In genomic region chr19:53390495-53391007, GRCm38 (mm10) we compare ENCODE assay signal across 8 mouse cellular contexts. TPM values are rescaled to one million over a fixed set of nuclear protein-coding genes. Genes with fewer than 3 reads are reported as not detected.
DNase-seq lines count a peak whose midpoint lies in the region; ATAC-seq and TF ChIP-seq lines count a peak whose summit lies in the region.

Gene Smndc1, minus strand, starts transcription at chr19:53390578.

- H3K4me3 ChIP-seq in E14TG2a.4 (replicated peaks; ENCODE audit: low read length) = peak within 1 kb of the TSS; percentile 99
- peak within 1 kb of the TSS; percentile 98 for H3K4me3 ChIP-seq in forebrain, embryonic 12.5 days (replicated peaks)
- H3K4me3 ChIP-seq in heart, postnatal 0 days (ENCODE audit: low read depth, low read length) = peak within 1 kb of the TSS; percentile 100
- peak within 1 kb of the TSS; percentile 100 for H3K4me3 ChIP-seq in liver, embryonic 16.5 days (ENCODE audit: low read depth, low read length)
- peak within 1 kb of the TSS; percentile 96 for H3K4me3 ChIP-seq in neural tube, embryonic 13.5 days
- peak within 1 kb of the TSS; percentile 96 for H3K4me3 ChIP-seq in testis, adult 2 months (ENCODE audit: control insufficient read depth, low read depth, low read length)

- ATAC-seq in forebrain, embryonic 12.5 days (ENCODE audit: low FRiP score) = peak; percentile 98
- ATAC-seq in heart, postnatal 0 days (ENCODE audit: insufficient read depth, low read depth) = peak; percentile 97
- peak; percentile 97 for ATAC-seq in liver, embryonic 16.5 days (ENCODE audit: low read depth)
- peak; percentile 97 for ATAC-seq in neural tube, embryonic 13.5 days (ENCODE audit: low read depth)

- H3K4me2 ChIP-seq in forebrain, embryonic 12.5 days = peak within 1 kb of the TSS; percentile 75
- peak within 1 kb of the TSS; percentile 90 for H3K4me2 ChIP-seq in heart, postnatal 0 days (ENCODE audit: low read depth, low read length)
- peak within 1 kb of the TSS; percentile 90 for H3K4me2 ChIP-seq in liver, embryonic 16.5 days (ENCODE audit: low read depth, low read length)
- H3K4me2 ChIP-seq in neural tube, embryonic 13.5 days = peak within 1 kb of the TSS; percentile 86

- TF ChIP-seq CTCF in E14TG2a.4 (conservative IDR thresholded peaks at IDR 0.05; ENCODE audit: low read length) = no peak
- no peak for TF ChIP-seq CTCF in heart, postnatal 0 days (IDR thresholded peaks at IDR 0.05; ENCODE audit: low read depth)
- TF ChIP-seq CTCF in testis, adult 2 months (IDR thresholded peaks at IDR 0.05; ENCODE audit: control insufficient read depth, insufficient read depth, insufficient replicate concordance, low read depth, low read length) = 0 out of 2 replicates have a peak, but pooled peaks have one; percentile 18

- peak; percentile 100 for DNase-seq in c-Kit-positive CD71-positive TER-119-positive erythroid progenitor cells, embryonic 14.5 days (ENCODE audit: low spot score)
- DNase-seq in heart, postnatal 0 days (ENCODE audit: low spot score) = peak; percentile 100
- peak; percentile 99 to 100 for DNase-seq in kidney, postnatal 4 days

- no peaks in the 10 kb centered on the region for H3K9me3 ChIP-seq in E14TG2a.4 (ENCODE audit: low read length)
- no peaks in the 10 kb centered on the region for H3K9me3 ChIP-seq in forebrain, embryonic 12.5 days
- no peaks in the 10 kb centered on the region for H3K9me3 ChIP-seq in heart, postnatal 0 days (replicated peaks; ENCODE audit: control insufficient read depth, low read length)
- no peaks in the 10 kb centered on the region for H3K9me3 ChIP-seq in liver, embryonic 16.5 days (replicated peaks; ENCODE audit: control insufficient read depth, low read length)
- H3K9me3 ChIP-seq in neural tube, embryonic 13.5 days = no peaks in the 10 kb centered on the region

- under 1% methylated on average over 48 of the region's 48 CpGs for WGBS in forebrain, embryonic 12.5 days
- WGBS in heart, postnatal 0 days = under 1% methylated on average over 48 of the region's 48 CpGs
- under 1% methylated on average over 48 of the region's 48 CpGs for WGBS in liver, embryonic 16.5 days (ENCODE audit: insufficient replicate concordance)
- WGBS in neural tube, embryonic 13.5 days = under 1% methylated on average over 47 of the region's 48 CpGs

- H3K27me3 ChIP-seq in E14TG2a.4 (ENCODE audit: insufficient read depth, low read length) = no peaks in the 10 kb centered on the region
- no peaks in the 10 kb centered on the region for H3K27me3 ChIP-seq in forebrain, embryonic 12.5 days
- no peaks in the 10 kb centered on the region for H3K27me3 ChIP-seq in heart, postnatal 0 days (ENCODE audit: control insufficient read depth, insufficient read depth, low read length)
- H3K27me3 ChIP-seq in liver, embryonic 16.5 days (ENCODE audit: control insufficient read depth, insufficient read depth, low read depth, low read length) = no peaks in the 10 kb centered on the region
- H3K27me3 ChIP-seq in neural tube, embryonic 13.5 days = no peaks in the 10 kb centered on the region
- H3K27me3 ChIP-seq in testis, adult 2 months (ENCODE audit: control insufficient read depth, insufficient read depth, low read length) = no peaks in the 10 kb centered on the region

- peak; percentile 98 for TF ChIP-seq POLR2A in testis, adult 2 months (IDR thresholded peaks at IDR 0.05; ENCODE audit: control insufficient read depth, low read depth, low read length)

- H3K27ac ChIP-seq in forebrain, embryonic 12.5 days = peak within 1 kb of the TSS; percentile 98
- H3K27ac ChIP-seq in heart, postnatal 0 days (ENCODE audit: low read depth) = peak within 1 kb of the TSS; percentile 100
- H3K27ac ChIP-seq in liver, embryonic 16.5 days (ENCODE audit: low read length) = peak within 1 kb of the TSS; percentile 98
- H3K27ac ChIP-seq in neural tube, embryonic 13.5 days (replicated peaks) = peak within 1 kb of the TSS; percentile 96
- peak within 1 kb of the TSS; percentile 95 for H3K27ac ChIP-seq in testis, adult 2 months (ENCODE audit: control insufficient read depth, insufficient read depth, low read depth, low read length)

- H3K36me3 ChIP-seq in E14TG2a.4 (ENCODE audit: insufficient read depth, low read length) = peaks cover 40% of the 10 kb centered on the region
- peaks cover 33% of the 10 kb centered on the region for H3K36me3 ChIP-seq in forebrain, embryonic 12.5 days (replicated peaks)
- peaks cover 34% of the 10 kb centered on the region for H3K36me3 ChIP-seq in heart, postnatal 0 days (replicated peaks; ENCODE audit: control insufficient read depth, insufficient read depth, low read length)
- peaks cover 21% of the 10 kb centered on the region for H3K36me3 ChIP-seq in liver, embryonic 16.5 days (ENCODE audit: control insufficient read depth, insufficient read depth)
- H3K36me3 ChIP-seq in neural tube, embryonic 13.5 days = peaks cover 29% of the 10 kb centered on the region
- peaks cover 2% of the 10 kb centered on the region; the same call in 1 of the 2 replicates for H3K36me3 ChIP-seq in testis, adult 2 months (ENCODE audit: control insufficient read depth, insufficient read depth, low read length)

- H3K9ac ChIP-seq in forebrain, embryonic 12.5 days = peak within 1 kb of the TSS; percentile 98
- H3K9ac ChIP-seq in heart, postnatal 0 days (replicated peaks; ENCODE audit: low read depth, low read length) = peak within 1 kb of the TSS; percentile 99
- H3K9ac ChIP-seq in liver, embryonic 16.5 days (ENCODE audit: low read depth, low read length) = peak within 1 kb of the TSS; percentile 99
- peak within 1 kb of the TSS; percentile 94 for H3K9ac ChIP-seq in neural tube, embryonic 13.5 days

- peaks cover 77% of the 10 kb centered on the region for H3K4me1 ChIP-seq in E14TG2a.4 (replicated peaks; ENCODE audit: low read depth, low read length)
- H3K4me1 ChIP-seq in forebrain, embryonic 12.5 days = peaks cover 15% of the 10 kb centered on the region
- H3K4me1 ChIP-seq in heart, postnatal 0 days (ENCODE audit: control insufficient read depth, insufficient read depth) = peaks cover 10% of the 10 kb centered on the region; the same call in 1 of the 2 replicates
- peaks cover 24% of the 10 kb centered on the region for H3K4me1 ChIP-seq in liver, embryonic 16.5 days (ENCODE audit: control insufficient read depth, low read depth, low read length)
- peaks cover 35% of the 10 kb centered on the region for H3K4me1 ChIP-seq in neural tube, embryonic 13.5 days (replicated peaks)
- H3K4me1 ChIP-seq in testis, adult 2 months (ENCODE audit: control insufficient read depth, insufficient read depth, low read length) = peaks cover 3% of the 10 kb centered on the region

- TF ChIP-seq EP300 in heart, postnatal 0 days (IDR thresholded peaks at IDR 0.05; ENCODE audit: low read depth) = peak; percentile 81

RNA-seq across cellular contexts. Expression of gene Smndc1, which starts in this region (rescaled TPM):
- 45.4 and 49.6 TPM in 2 replicates for polyA plus RNA-seq in forebrain, embryonic 12.5 days (2016; fragmentation: Nextera tagmentation; extraction: Ambion mirVana)
- total RNA-seq in heart, postnatal 0 days (2014; rRNA removed; ENCODE audit: low replicate concordance) = 6.8 and 9.0 TPM in 2 replicates
- 25.0 and 32.0 TPM in 2 replicates for polyA plus RNA-seq in heart, postnatal 0 days (2015; fragmentation: Nextera tagmentation; extraction: Ambion mirVana)
- polyA plus RNA-seq in liver, embryonic 16.5 days (2015; fragmentation: Nextera tagmentation; extraction: Ambion mirVana) = 14.5 and 14.9 TPM in 2 replicates
- 37.5 and 55.4 TPM in 2 replicates for polyA plus RNA-seq in neural tube, embryonic 13.5 days (2015; fragmentation: Nextera tagmentation; extraction: Ambion mirVana)
- polyA plus RNA-seq in testis, adult 2 months (2012; rRNA removed) = 9.1 and 12.2 TPM in 2 replicates

Comparison
In these comparisons a context has a peak if more than half of its experiments do, and no peak if none do; other contexts are left out.
1. Peak in every context shown above with its lines: DNase-seq, ATAC-seq, H3K4me3 ChIP-seq and H3K27ac ChIP-seq.